Mouse (Mus musculus): Measurements from ENCODE around the gene Rasa2.

- TF ChIP-seq POLR2A (IDR thresholded peaks at IDR 0.05; ENCODE audit: insufficient read length, low read depth), result no peak
- no peak for TF ChIP-seq POLR2AphosphoS2 (IDR thresholded peaks at IDR 0.05; ENCODE audit: insufficient read length, low read depth)
- TF ChIP-seq USF1 (IDR thresholded peaks at IDR 0.05; ENCODE audit: low read depth), result no peak
- no peak for TF ChIP-seq E2F4 (IDR thresholded peaks at IDR 0.05; ENCODE audit: insufficient read depth)
- no peak for TF ChIP-seq TCF3 (IDR thresholded peaks at IDR 0.05; ENCODE audit: insufficient read length, low read depth)
- no peak for TF ChIP-seq MYOG (IDR thresholded peaks at IDR 0.05; ENCODE audit: control insufficient read depth in 1 of 3, insufficient read depth in 1 of 3, insufficient read length in 2 of 3, low read depth in 2 of 3)
- TF ChIP-seq CEBPB (IDR thresholded peaks at IDR 0.05; ENCODE audit: insufficient read depth, poor library complexity, severe bottlenecking), result no peak
- no peak for TF ChIP-seq MAX (IDR thresholded peaks at IDR 0.05; ENCODE audit: low read depth)
- TF ChIP-seq TCF12 (IDR thresholded peaks at IDR 0.05; ENCODE audit: insufficient read depth, poor library complexity, severe bottlenecking), result no peak
- TF ChIP-seq SRF (IDR thresholded peaks at IDR 0.05; ENCODE audit: control insufficient read depth, insufficient read length, low read depth), result no peak
- no peak for TF ChIP-seq MYOD1 (IDR thresholded peaks at IDR 0.05; ENCODE audit: control insufficient read depth in 1 of 3, insufficient read length in 2 of 3, low read depth in 2 of 3)
- no peak for TF ChIP-seq REST (IDR thresholded peaks at IDR 0.05; ENCODE audit: insufficient read depth, insufficient read length)
These were observed 117.1 kb downstream of the Rasa2 start for GRCm38 (mm10) chr9:96514278-96514677.
